Mouse (Mus musculus): ENCODE data around the gene Pde4d. TPM values are rescaled to one million over a fixed set of nuclear protein-coding genes. Genes with fewer than 3 reads are reported as not detected.

Gene Pde4d
- polyA plus RNA-seq, 1 experiment: 34.7 TPM

DNA sequence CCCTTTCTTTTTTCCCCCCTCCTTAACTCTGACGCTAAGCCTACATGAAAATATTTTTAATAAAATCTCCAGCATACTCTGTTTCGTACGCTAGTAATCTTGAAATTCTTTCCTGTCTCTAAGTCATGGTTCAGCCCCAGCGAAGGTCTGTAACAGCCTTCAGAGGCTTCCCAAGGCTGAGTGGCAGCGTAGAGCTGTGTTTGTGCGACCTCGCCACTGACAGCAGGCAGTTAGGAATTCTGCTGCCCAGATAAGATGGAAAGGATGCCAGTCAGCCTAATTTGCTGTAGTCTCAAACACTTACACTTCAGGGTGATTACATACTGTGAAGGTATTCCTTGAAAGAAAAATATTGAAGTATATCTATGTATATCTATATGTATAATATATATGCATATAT lies 371.5 kb downstream of the Pde4d start:
- Histone ChIP-seq H3K4me3 (ENCODE audit: insufficient read depth, low read length) (no peak overlapping the region), H3K27ac (ENCODE audit: insufficient read depth, low read length) (no peak overlapping the region), H3K4me1 (ENCODE audit: control insufficient read depth, insufficient read depth, low read length) (no peaks in the 10 kb centered on the region)
- TF ChIP-seq POLR2A (IDR thresholded peaks at IDR 0.05; ENCODE audit: extremely low read depth, insufficient read depth, low read length): no peak
- no peak for TF ChIP-seq CTCF (IDR thresholded peaks at IDR 0.05; ENCODE audit: extremely low read depth, insufficient read depth, low read length)

DNA sequence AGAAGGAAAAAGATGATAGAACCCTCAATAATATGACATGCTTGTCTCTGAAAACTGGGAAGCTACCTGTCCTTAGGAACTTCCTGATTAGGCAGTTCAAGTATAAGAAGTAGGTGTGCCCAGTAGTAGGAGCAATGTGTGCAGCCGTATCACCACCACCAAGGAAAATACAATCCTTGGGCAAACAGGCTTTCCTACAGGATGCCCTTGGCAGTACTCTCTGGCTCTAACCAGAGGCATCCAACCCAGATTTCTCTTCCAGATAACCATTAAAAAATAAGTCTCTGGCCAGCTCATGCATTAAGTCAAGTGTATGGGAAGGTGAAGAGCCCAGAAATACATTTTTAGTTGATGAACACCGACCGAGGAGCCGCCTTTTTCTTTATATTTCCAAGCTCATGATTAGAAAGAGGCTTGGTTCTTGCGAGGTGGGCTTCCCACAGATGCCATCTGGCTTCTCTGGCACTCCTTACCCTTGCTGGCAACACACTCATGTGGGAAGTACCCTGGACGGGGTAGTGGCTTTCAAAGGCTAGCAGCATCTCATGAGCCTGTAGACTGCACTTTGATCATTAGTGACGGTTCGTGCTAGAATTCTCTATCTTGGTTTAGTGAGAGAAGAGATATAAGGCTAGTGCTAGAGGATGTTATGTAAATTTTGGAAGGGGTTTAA lies 375.0 kb downstream of the Pde4d start:
- Histone ChIP-seq H3K4me1 (ENCODE audit: control insufficient read depth, insufficient read depth, low read length) (no peaks in the 10 kb centered on the region), H3K27ac (ENCODE audit: insufficient read depth, low read length) (no peak overlapping the region), H3K4me3 (ENCODE audit: insufficient read depth, low read length) (no peak overlapping the region)
- TF ChIP-seq CTCF (IDR thresholded peaks at IDR 0.05; ENCODE audit: extremely low read depth, insufficient read depth, low read length): no peak
- TF ChIP-seq POLR2A (IDR thresholded peaks at IDR 0.05; ENCODE audit: extremely low read depth, insufficient read depth, low read length): no peak

DNA sequence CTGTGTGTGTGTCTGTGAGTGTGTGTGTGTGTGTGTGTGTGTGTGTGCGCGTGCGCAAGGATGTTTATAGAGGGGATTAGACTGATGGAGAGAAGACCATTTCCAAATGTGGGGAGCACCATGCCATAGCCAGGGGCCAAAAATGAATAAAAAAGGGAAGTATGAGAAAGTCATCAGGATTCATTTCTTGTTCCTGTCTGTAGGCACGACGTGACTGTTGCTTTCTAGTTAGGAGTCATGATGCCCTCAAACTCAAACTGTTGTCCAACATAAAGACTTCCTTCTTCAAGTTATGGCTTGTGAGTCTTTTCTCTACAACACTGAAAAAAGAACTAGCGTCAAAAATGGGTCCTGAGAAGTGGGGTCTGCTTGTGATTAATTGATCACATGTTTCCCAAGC lies 375.8 kb downstream of the Pde4d start:
- Histone ChIP-seq H3K4me3 (ENCODE audit: insufficient read depth, low read length) (no peak overlapping the region), H3K4me1 (ENCODE audit: control insufficient read depth, insufficient read depth, low read length) (no peaks in the 10 kb centered on the region), H3K27ac (ENCODE audit: insufficient read depth, low read length) (no peak overlapping the region)
- TF ChIP-seq POLR2A (IDR thresholded peaks at IDR 0.05; ENCODE audit: extremely low read depth, insufficient read depth, low read length): no peak
- TF ChIP-seq CTCF (IDR thresholded peaks at IDR 0.05; ENCODE audit: extremely low read depth, insufficient read depth, low read length): no peak

DNA sequence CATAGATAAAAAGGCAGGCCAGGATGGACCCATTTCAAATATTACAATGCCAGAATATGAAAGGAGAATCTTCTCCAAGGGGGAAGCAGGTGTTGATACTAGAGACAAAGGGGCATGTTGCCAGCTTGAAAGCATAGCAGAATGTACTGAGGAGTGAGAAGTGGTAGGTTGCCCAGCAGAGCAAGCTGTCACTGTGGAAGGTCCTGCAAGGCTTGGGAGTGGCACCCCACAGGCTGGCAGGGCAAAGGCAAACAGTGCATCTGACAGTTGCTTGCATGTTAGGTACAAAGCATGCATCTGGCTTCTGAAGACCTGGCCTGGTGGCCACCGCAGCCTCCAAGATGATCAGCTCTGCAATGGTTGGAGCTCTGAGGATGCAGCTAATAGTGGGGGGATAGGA lies 384.4 kb downstream of the Pde4d start:
- Histone ChIP-seq H3K27ac (ENCODE audit: insufficient read depth, low read length) (no peak overlapping the region), H3K4me1 (ENCODE audit: control insufficient read depth, insufficient read depth, low read length) (no peaks in the 10 kb centered on the region), H3K4me3 (ENCODE audit: insufficient read depth, low read length) (no peak overlapping the region)
- TF ChIP-seq POLR2A (IDR thresholded peaks at IDR 0.05; ENCODE audit: extremely low read depth, insufficient read depth, low read length) (no peak), CTCF (IDR thresholded peaks at IDR 0.05; ENCODE audit: extremely low read depth, insufficient read depth, low read length) (no peak)

DNA sequence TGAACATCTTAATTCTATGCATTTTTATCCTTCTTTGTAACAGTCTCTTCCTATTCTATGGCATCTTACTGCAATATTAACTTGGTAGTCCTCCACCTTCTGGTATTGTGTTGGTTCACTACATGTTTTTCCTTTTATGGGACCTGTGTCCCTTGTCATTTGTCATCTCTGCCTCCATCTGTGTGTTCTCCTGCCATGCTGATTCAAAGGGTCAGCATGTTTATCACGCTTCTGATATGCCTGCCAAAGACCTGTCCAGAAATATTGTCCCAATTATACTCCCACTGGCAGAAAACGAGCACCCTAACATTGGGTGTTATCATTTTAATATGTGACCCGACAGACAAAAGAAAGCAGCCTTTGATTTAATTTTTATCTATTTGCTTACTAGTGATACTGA lies 386.6 kb downstream of the Pde4d start:
- no peak overlapping the region for H3K27ac ChIP-seq (ENCODE audit: insufficient read depth, low read length)
- TF ChIP-seq CTCF (IDR thresholded peaks at IDR 0.05; ENCODE audit: extremely low read depth, insufficient read depth, low read length): no peak
- no peak for TF ChIP-seq POLR2A (IDR thresholded peaks at IDR 0.05; ENCODE audit: extremely low read depth, insufficient read depth, low read length)
- H3K4me3 ChIP-seq (ENCODE audit: insufficient read depth, low read length): no peak overlapping the region
- no peaks in the 10 kb centered on the region for H3K4me1 ChIP-seq (ENCODE audit: control insufficient read depth, insufficient read depth, low read length)

DNA sequence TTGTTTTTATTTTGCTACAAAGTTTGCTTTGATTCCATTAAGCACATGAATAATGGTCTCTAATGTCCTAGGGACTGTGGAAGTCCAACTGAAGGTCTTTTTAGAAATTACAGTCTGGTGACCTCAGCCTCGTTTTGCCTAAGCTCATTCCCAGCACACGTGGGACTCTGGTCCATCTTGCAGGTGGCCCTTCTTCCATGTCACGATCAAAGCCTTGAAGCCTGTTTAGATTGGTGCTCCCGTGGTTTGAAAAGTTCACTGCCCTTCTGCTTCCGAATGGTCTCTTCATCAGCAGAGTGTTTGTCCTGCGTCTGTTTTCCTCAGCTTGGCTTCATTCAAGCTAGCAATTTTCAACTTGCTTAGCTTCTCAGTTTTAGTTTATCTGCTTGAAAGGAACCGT lies 389.4 kb downstream of the Pde4d start:
- Histone ChIP-seq H3K4me3 (ENCODE audit: insufficient read depth, low read length) (no peak overlapping the region), H3K27ac (ENCODE audit: insufficient read depth, low read length) (no peak overlapping the region), H3K4me1 (ENCODE audit: control insufficient read depth, insufficient read depth, low read length) (no peaks in the 10 kb centered on the region)
- TF ChIP-seq CTCF (IDR thresholded peaks at IDR 0.05; ENCODE audit: extremely low read depth, insufficient read depth, low read length) (no peak), POLR2A (IDR thresholded peaks at IDR 0.05; ENCODE audit: extremely low read depth, insufficient read depth, low read length) (no peak)

- Histone ChIP-seq H3K4me1 (ENCODE audit: control insufficient read depth, insufficient read depth, low read length) (no peaks in the 10 kb centered on the region), H3K27ac (ENCODE audit: insufficient read depth, low read length) (no peak overlapping the region), H3K4me3 (ENCODE audit: insufficient read depth, low read length) (no peak overlapping the region)
- TF ChIP-seq POLR2A (IDR thresholded peaks at IDR 0.05; ENCODE audit: extremely low read depth, insufficient read depth, low read length) (no peak), CTCF (IDR thresholded peaks at IDR 0.05; ENCODE audit: extremely low read depth, insufficient read depth, low read length) (no peak)
These were observed 404.3 kb downstream of the Pde4d start for GRCm38 (mm10) chr13:108854090-108854489.

DNA sequence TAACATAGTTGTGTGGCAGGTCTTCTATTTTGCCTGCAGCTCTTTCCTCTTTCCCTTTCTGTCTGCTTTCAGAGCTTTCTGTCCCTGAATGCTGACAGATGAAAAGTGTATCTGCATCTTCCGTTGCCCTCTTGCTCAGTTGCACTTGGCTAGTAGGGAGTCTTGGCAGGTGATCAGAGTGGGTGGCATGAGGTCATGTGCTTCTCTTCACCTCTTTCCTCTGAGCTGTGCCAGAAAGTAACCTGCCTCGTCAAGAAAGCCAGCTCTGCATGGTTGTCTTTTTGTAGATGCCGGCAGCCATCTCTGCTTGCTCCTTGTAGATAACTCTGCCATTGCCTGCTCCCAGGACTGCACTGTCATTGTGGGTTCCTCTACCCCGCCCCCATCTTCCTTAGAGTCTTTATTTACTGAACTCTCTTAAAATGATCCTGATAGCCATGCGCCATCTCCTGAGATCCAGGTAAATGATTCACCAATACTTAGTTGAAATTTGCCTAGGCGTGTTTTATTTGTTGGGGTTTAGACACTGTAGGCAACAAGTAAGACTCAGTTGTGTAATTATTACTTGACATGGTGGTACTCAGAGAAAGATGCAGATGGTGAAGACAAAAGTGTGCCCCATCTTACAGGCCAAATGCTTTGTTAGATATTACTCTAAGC lies 407.2 kb downstream of the Pde4d start:
- no peak overlapping the region for H3K4me3 ChIP-seq (ENCODE audit: insufficient read depth, low read length)
- TF ChIP-seq CTCF (IDR thresholded peaks at IDR 0.05; ENCODE audit: extremely low read depth, insufficient read depth, low read length) (no peak), POLR2A (IDR thresholded peaks at IDR 0.05; ENCODE audit: extremely low read depth, insufficient read depth, low read length) (no peak)
- no peak overlapping the region for H3K27ac ChIP-seq (ENCODE audit: insufficient read depth, low read length)
- H3K4me1 ChIP-seq (ENCODE audit: control insufficient read depth, insufficient read depth, low read length): no peaks in the 10 kb centered on the region

GRCm38 (mm10) chr13:108859336-108859735 lies 409.6 kb downstream of the Pde4d start:
- no peak for TF ChIP-seq CTCF (IDR thresholded peaks at IDR 0.05; ENCODE audit: extremely low read depth, insufficient read depth, low read length)
- no peak for TF ChIP-seq POLR2A (IDR thresholded peaks at IDR 0.05; ENCODE audit: extremely low read depth, insufficient read depth, low read length)
- Histone ChIP-seq H3K4me1 (ENCODE audit: control insufficient read depth, insufficient read depth, low read length) (no peaks in the 10 kb centered on the region), H3K4me3 (ENCODE audit: insufficient read depth, low read length) (no peak overlapping the region), H3K27ac (ENCODE audit: insufficient read depth, low read length) (no peak overlapping the region)

DNA sequence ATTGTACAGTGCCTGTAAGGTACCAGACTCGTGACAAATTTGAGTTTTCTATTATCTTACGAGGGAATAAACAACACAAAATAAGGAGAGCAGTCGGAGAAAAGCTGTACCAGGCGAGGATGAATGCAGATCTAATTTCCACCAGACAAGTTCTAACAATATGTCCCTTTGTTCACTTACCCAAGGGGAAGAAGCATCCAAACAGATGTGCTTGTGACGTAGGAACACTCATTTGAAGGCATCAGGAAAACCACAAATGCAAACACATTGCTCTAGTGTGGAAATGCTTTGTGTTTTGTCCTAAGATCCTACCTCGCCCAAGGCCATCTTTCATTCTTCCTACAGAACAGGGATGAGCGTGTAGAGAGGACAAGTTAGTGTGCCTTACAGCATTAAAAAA lies 411.0 kb downstream of the Pde4d start:
- no peak overlapping the region for H3K4me3 ChIP-seq (ENCODE audit: insufficient read depth, low read length)
- TF ChIP-seq POLR2A (IDR thresholded peaks at IDR 0.05; ENCODE audit: extremely low read depth, insufficient read depth, low read length) (no peak), CTCF (IDR thresholded peaks at IDR 0.05; ENCODE audit: extremely low read depth, insufficient read depth, low read length) (no peak)
- H3K27ac ChIP-seq (ENCODE audit: insufficient read depth, low read length): peak overlapping the region; percentile 46; the same call in 1 of the 2 replicates
- H3K4me1 ChIP-seq (ENCODE audit: control insufficient read depth, insufficient read depth, low read length): no peaks in the 10 kb centered on the region
